Comparison of ENCODE assay signal across 16 mouse cellular contexts in the genomic region with DNA sequence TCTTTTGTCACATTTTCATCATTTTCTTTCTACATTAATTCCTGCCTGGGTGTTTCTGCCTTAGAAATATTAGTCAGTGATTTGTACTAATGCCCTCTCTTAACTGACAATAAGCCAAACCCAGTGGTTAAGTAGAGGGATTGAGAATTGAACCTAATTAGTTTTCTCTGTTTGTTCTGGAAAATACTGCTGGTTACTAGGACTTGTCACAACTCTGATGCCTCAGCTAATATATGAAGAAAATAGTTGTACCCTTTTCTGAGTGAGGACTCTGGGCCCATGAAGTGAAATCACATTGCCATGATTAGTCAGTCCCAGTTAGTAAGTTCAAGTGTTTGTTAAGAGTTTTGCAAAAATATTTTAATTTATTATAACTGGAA.
DNase-seq lines count a peak whose midpoint lies in the region; ATAC-seq and TF ChIP-seq lines count a peak whose summit lies in the region.
"Had no signal": no experiment of that assay in that cellular context is flagged by ENCODE, and none has a peak within 500 bp of the region (broad histone marks: within the 10 kb centered on the region; RNA-seq: fewer than 3 reads in every experiment).

No protein-coding gene starts in this region.

- peak; percentile 42 for ATAC-seq in forebrain, embryonic 12.5 days (ENCODE audit: low FRiP score)
- peak; percentile 36 for ATAC-seq in forebrain, embryonic 16.5 days
- ATAC-seq in midbrain, postnatal 0 days (ENCODE audit: low FRiP score), result no peak
- ATAC-seq in megakaryocyte progenitor cell, adult 5-6 weeks (replicated peaks; ENCODE audit: poor library complexity), result no peak

- H3K4me1 ChIP-seq in forebrain, embryonic 12.5 days, result peaks cover 17% of the 10 kb centered on the region
- H3K4me1 ChIP-seq in forebrain, embryonic 16.5 days (replicated peaks; ENCODE audit: control insufficient read depth, insufficient read depth, low read length), result peaks cover 10% of the 10 kb centered on the region
- peaks cover 12% of the 10 kb centered on the region for H3K4me1 ChIP-seq in limb, embryonic 10.5 days
- H3K4me1 ChIP-seq in midbrain, postnatal 0 days (ENCODE audit: insufficient read depth, low read length), result no peaks in the 10 kb centered on the region; the same call in 1 of the 2 replicates

- no peaks in the 10 kb centered on the region for H3K36me3 ChIP-seq in forebrain, embryonic 12.5 days (replicated peaks)
- no peaks in the 10 kb centered on the region for H3K36me3 ChIP-seq in forebrain, embryonic 16.5 days (ENCODE audit: control insufficient read depth, insufficient read depth)
- no peaks in the 10 kb centered on the region for H3K36me3 ChIP-seq in limb, embryonic 10.5 days
- H3K36me3 ChIP-seq in midbrain, postnatal 0 days (ENCODE audit: insufficient read depth, low read length), result no peaks in the 10 kb centered on the region
- H3K36me3 ChIP-seq: G1E had no signal

- H3K4me2 ChIP-seq in forebrain, embryonic 12.5 days, result no peak overlapping the region
- H3K4me2 ChIP-seq in forebrain, embryonic 16.5 days (ENCODE audit: low read length), result no peak overlapping the region
- no peak overlapping the region for H3K4me2 ChIP-seq in midbrain, postnatal 0 days (ENCODE audit: low read depth, low read length, poor library complexity, severe bottlenecking)
- H3K4me2 ChIP-seq: heart, embryonic 11.5 days; liver, embryonic 11.5 days; lung, embryonic 14.5 days had no signal

- 0 out of 2 replicates have a peak, but pooled peaks cover 3% of the 10 kb centered on the region for H3K27me3 ChIP-seq in forebrain, embryonic 12.5 days
- no peaks in the 10 kb centered on the region for H3K27me3 ChIP-seq in forebrain, embryonic 16.5 days (replicated peaks; ENCODE audit: control insufficient read depth, insufficient read depth, low read length)
- H3K27me3 ChIP-seq in limb, embryonic 10.5 days (ENCODE audit: low read depth, poor library complexity, severe bottlenecking), result no peaks in the 10 kb centered on the region
- no peaks in the 10 kb centered on the region for H3K27me3 ChIP-seq in midbrain, postnatal 0 days (ENCODE audit: insufficient read depth, low read length)

- no peak for DNase-seq in limb, embryonic 10.5 days (ENCODE audit: low spot score)
- no peak for DNase-seq in midbrain, postnatal 0 days (ENCODE audit: low spot score)
- no peak for DNase-seq in right cerebral cortex, postnatal 14 days
- no peak for DNase-seq in spleen, postnatal 36 days (ENCODE audit: low spot score in 2 of 2)
- DNase-seq: heart, postnatal 14 days; layer of hippocampus, postnatal 36 days; lung, embryonic 14.5 days; lung, postnatal 4 days; right cerebral cortex, adult 18-20 months had no signal

- H3K9ac ChIP-seq in forebrain, embryonic 12.5 days, result no peak overlapping the region
- H3K9ac ChIP-seq in forebrain, embryonic 16.5 days (replicated peaks; ENCODE audit: low read depth, low read length), result peak overlapping the region; percentile 25; the same call in 1 of the 2 replicates
- no peak overlapping the region for H3K9ac ChIP-seq in midbrain, postnatal 0 days (replicated peaks; ENCODE audit: low read length, poor library complexity, severe bottlenecking)
- H3K9ac ChIP-seq: lung, embryonic 14.5 days had no signal

- no peaks in the 10 kb centered on the region for H3K9me3 ChIP-seq in forebrain, embryonic 12.5 days
- H3K9me3 ChIP-seq in forebrain, embryonic 16.5 days (ENCODE audit: control insufficient read depth, low read length), result no peaks in the 10 kb centered on the region
- H3K9me3 ChIP-seq in limb, embryonic 10.5 days (replicated peaks), result no peaks in the 10 kb centered on the region
- H3K9me3 ChIP-seq in midbrain, postnatal 0 days (ENCODE audit: low read length), result no peaks in the 10 kb centered on the region
- H3K9me3 ChIP-seq: G1E had no signal

- TF ChIP-seq CTCF in midbrain, postnatal 0 days (IDR thresholded peaks at IDR 0.05), result no peak

- H3K4me3 ChIP-seq in forebrain, embryonic 12.5 days (replicated peaks), result no peak overlapping the region
- no peak overlapping the region for H3K4me3 ChIP-seq in forebrain, embryonic 16.5 days (replicated peaks; ENCODE audit: low read length)
- H3K4me3 ChIP-seq in limb, embryonic 10.5 days, result no peak overlapping the region
- no peak overlapping the region for H3K4me3 ChIP-seq in midbrain, postnatal 0 days (ENCODE audit: low read depth, low read length)

- H3K27ac ChIP-seq in forebrain, embryonic 12.5 days, result peak overlapping the region; percentile 83
- H3K27ac ChIP-seq in forebrain, embryonic 16.5 days (ENCODE audit: low read length), result peak overlapping the region; percentile 73
- H3K27ac ChIP-seq in limb, embryonic 10.5 days, result peak overlapping the region; percentile 20
- H3K27ac ChIP-seq in midbrain, postnatal 0 days (ENCODE audit: low read depth, low read length), result 0 out of 2 replicates have a peak overlapping the region, but pooled peaks have one; percentile 1
- H3K27ac ChIP-seq: stomach, postnatal 0 days had no signal

Comparison
In these comparisons a context has a peak if more than half of its experiments do, and no peak if none do; other contexts are left out.
1. ATAC-seq: peak in forebrain, embryonic 12.5 days (single experiment) and forebrain, embryonic 16.5 days (single experiment); none in midbrain, postnatal 0 days (single experiment) and megakaryocyte progenitor cell, adult 5-6 weeks (single experiment).
2. H3K27ac ChIP-seq: peak in every context shown above with its lines; median percentile 83 in forebrain, embryonic 12.5 days; 73 in forebrain, embryonic 16.5 days; 20 in limb, embryonic 10.5 days; 1 in midbrain, postnatal 0 days.